8 mouse cellular contexts compared by ENCODE assay signal in genomic region chr7:4788499-4789435, GRCm38 (mm10). TPM values are rescaled to one million over a fixed set of nuclear protein-coding genes. Genes with fewer than 3 reads are reported as not detected.
DNase-seq lines count a peak whose midpoint lies in the region; ATAC-seq and TF ChIP-seq lines count a peak whose summit lies in the region.

No protein-coding gene starts in this region.

- peaks cover 6 to 23% of the 10 kb centered on the region in 2 experiments for H3K36me3 ChIP-seq in CH12.LX (replicated peaks in 1 of 2; ENCODE audit: control insufficient read depth in 1 of 2, insufficient read depth in 1 of 2, low read length in 1 of 2)
- no peaks in the 10 kb centered on the region; the same call in 1 of the 2 replicates for H3K36me3 ChIP-seq in forebrain, embryonic 11.5 days (ENCODE audit: control insufficient read depth, insufficient read depth, low read length)
- peaks cover under 1% of the 10 kb centered on the region; the same call in 1 of the 2 replicates for H3K36me3 ChIP-seq in heart, postnatal 0 days (replicated peaks; ENCODE audit: control insufficient read depth, insufficient read depth, low read length)
- peaks cover 2% of the 10 kb centered on the region for H3K36me3 ChIP-seq in lung, embryonic 15.5 days

- H3K9ac ChIP-seq in CH12.LX (ENCODE audit: insufficient read depth, low read depth) = peak overlapping the region; percentile 73
- H3K9ac ChIP-seq in forebrain, embryonic 11.5 days (ENCODE audit: low read length) = peak overlapping the region; percentile 80
- H3K9ac ChIP-seq in heart, postnatal 0 days (replicated peaks; ENCODE audit: low read depth, low read length) = peak overlapping the region; percentile 80
- peak overlapping the region; percentile 72 for H3K9ac ChIP-seq in lung, embryonic 15.5 days

- dilution Hi-C loops in CH12.LX (cut with MboI; ENCODE audit: extremely low pct_ligation_motif_present, extremely low pct_unique_long_range_greater_than_20kb, low sequenced_read_pairs) = no loop called here

- in situ Hi-C loops in CH12.LX (cut with MboI; ENCODE audit: low pct_ligation_motif_present, low pct_unique_long_range_greater_than_20kb, low sequenced_read_pairs) = loop anchor here (10.0 kb wide), 2 partner anchors 84 to 164 kb away; no protein-coding TSS in a partner anchor

- DNase-seq in CH12.LX (ENCODE audit: extremely low read depth) = peak; percentile 67
- peak; percentile 35 to 37 for DNase-seq in adrenal gland, postnatal 4 days (ENCODE audit: low spot score in 2 of 2)
- peak; percentile 83 for DNase-seq in forebrain, embryonic 11.5 days (ENCODE audit: low spot score)
- DNase-seq in heart, postnatal 0 days (ENCODE audit: low spot score) = peak; percentile 58
- DNase-seq in layer of hippocampus, adult 2 months (ENCODE audit: low spot score in 2 of 2) = peak in 1 of 2 experiments; percentile 44
- peak; percentile 10 to 30 for DNase-seq in thymus, postnatal 10 days (ENCODE audit: low spot score in 2 of 2)

- peak overlapping the region; percentile 79 for H3K27ac ChIP-seq in CH12.LX (ENCODE audit: insufficient read depth, low read depth)
- H3K27ac ChIP-seq in forebrain, embryonic 11.5 days (ENCODE audit: low read depth, low read length) = no peak overlapping the region
- peak overlapping the region; percentile 56 for H3K27ac ChIP-seq in heart, postnatal 0 days (ENCODE audit: low read depth)
- peak overlapping the region; percentile 81 for H3K27ac ChIP-seq in layer of hippocampus, adult 2 months
- H3K27ac ChIP-seq in lung, embryonic 15.5 days = peak overlapping the region; percentile 93
- H3K27ac ChIP-seq in olfactory bulb, adult 2 months (ENCODE audit: insufficient read depth, low read depth, low read length) = no peak overlapping the region

- H3K9me3 ChIP-seq in CH12.LX (replicated peaks; ENCODE audit: low read length) = no peaks in the 10 kb centered on the region
- H3K9me3 ChIP-seq in forebrain, embryonic 11.5 days (ENCODE audit: control insufficient read depth, low read length) = no peaks in the 10 kb centered on the region
- no peaks in the 10 kb centered on the region for H3K9me3 ChIP-seq in heart, postnatal 0 days (replicated peaks; ENCODE audit: control insufficient read depth, low read length)
- no peaks in the 10 kb centered on the region for H3K9me3 ChIP-seq in lung, embryonic 15.5 days

- ATAC-seq in forebrain, embryonic 11.5 days (replicated peaks; ENCODE audit: low FRiP score) = peak; percentile 63
- ATAC-seq in heart, postnatal 0 days (ENCODE audit: insufficient read depth, low read depth) = peak; percentile 29
- peak; percentile 50; the same call in 1 of the 2 replicates for ATAC-seq in lung, embryonic 15.5 days (ENCODE audit: borderline replicate concordance, extremely low read depth, low FRiP score, low TSS enrichment)

- peak overlapping the region; percentile 83 for H3K4me2 ChIP-seq in CH12.LX (ENCODE audit: insufficient read depth, low read depth, poor library complexity, severe bottlenecking)
- H3K4me2 ChIP-seq in forebrain, embryonic 11.5 days (ENCODE audit: low read depth, low read length, severe bottlenecking) = peak overlapping the region; percentile 85
- peak overlapping the region; percentile 86 for H3K4me2 ChIP-seq in heart, postnatal 0 days (ENCODE audit: low read depth, low read length)
- H3K4me2 ChIP-seq in lung, embryonic 15.5 days = peak overlapping the region; percentile 87

- H3K4me3 ChIP-seq in CH12.LX (replicated peaks in 1 of 3; ENCODE audit: low read depth in 2 of 3, low read length in 2 of 3, poor library complexity in 1 of 3) = peak overlapping the region; percentile 48 to 87 (median 66)
- peak overlapping the region; percentile 48 for H3K4me3 ChIP-seq in forebrain, embryonic 11.5 days (ENCODE audit: low read depth, low read length)
- peak overlapping the region; percentile 61 for H3K4me3 ChIP-seq in heart, postnatal 0 days (ENCODE audit: low read depth, low read length)
- peak overlapping the region; percentile 70 for H3K4me3 ChIP-seq in layer of hippocampus, adult 2 months
- peak overlapping the region; percentile 62 for H3K4me3 ChIP-seq in lung, embryonic 15.5 days
- H3K4me3 ChIP-seq in olfactory bulb, adult 2 months (ENCODE audit: insufficient read depth, low read depth, low read length) = peak overlapping the region; percentile 53

- 2% methylated on average over 64 of the region's 64 CpGs for WGBS in forebrain, embryonic 11.5 days
- 2% methylated on average over 55 of the region's 64 CpGs for WGBS in heart, postnatal 0 days
- WGBS in lung, embryonic 15.5 days = 2% methylated on average over 64 of the region's 64 CpGs
- WGBS in olfactory bulb, adult 2 months = 3% methylated on average over 64 of the region's 64 CpGs

- peaks cover 0 to 19% of the 10 kb centered on the region in 2 experiments; a peak in 2 of 4 replicates for H3K4me1 ChIP-seq in CH12.LX (ENCODE audit: control insufficient read depth in 1 of 2, insufficient read depth in 2 of 2)
- peaks cover 7% of the 10 kb centered on the region; the same call in 1 of the 2 replicates for H3K4me1 ChIP-seq in forebrain, embryonic 11.5 days (replicated peaks; ENCODE audit: control insufficient read depth, insufficient read depth, low read length)
- peaks cover 6% of the 10 kb centered on the region; the same call in 1 of the 2 replicates for H3K4me1 ChIP-seq in heart, postnatal 0 days (ENCODE audit: control insufficient read depth, insufficient read depth)
- peaks cover 17% of the 10 kb centered on the region for H3K4me1 ChIP-seq in lung, embryonic 15.5 days
- H3K4me1 ChIP-seq in olfactory bulb, adult 2 months (ENCODE audit: control insufficient read depth, insufficient read depth, low read length) = peaks cover 10% of the 10 kb centered on the region

- peaks cover 3% of the 10 kb centered on the region for H3K27me3 ChIP-seq in CH12.LX (replicated peaks)
- peaks cover 8% of the 10 kb centered on the region; the same call in 1 of the 2 replicates for H3K27me3 ChIP-seq in forebrain, embryonic 11.5 days (ENCODE audit: control insufficient read depth, insufficient read depth, low read length)
- H3K27me3 ChIP-seq in heart, postnatal 0 days (ENCODE audit: control insufficient read depth, insufficient read depth, low read length) = no peaks in the 10 kb centered on the region
- 0 out of 2 replicates have a peak, but pooled peaks cover 8% of the 10 kb centered on the region for H3K27me3 ChIP-seq in lung, embryonic 15.5 days

- peak; percentile 61 for TF ChIP-seq POLR2A in CH12.LX (IDR thresholded peaks at IDR 0.05; ENCODE audit: low read depth, low read length)
- TF ChIP-seq POLR2A in olfactory bulb, adult 2 months (IDR thresholded peaks at IDR 0.05; ENCODE audit: insufficient read depth, low read depth, low read length) = no peak

- peaks cover 9% of the 10 kb centered on the region for H3K79me2 ChIP-seq in CH12.LX (replicated peaks; ENCODE audit: control insufficient read depth, extremely low read depth, insufficient read depth, poor library complexity, severe bottlenecking)

- TF ChIP-seq RAD21 in CH12.LX (IDR thresholded peaks at IDR 0.05; ENCODE audit: low read depth, low read length) = no peak; the same call in 1 of the 2 replicates

- peak in 1 of 2 experiments; percentile 25; a peak in 2 of 4 replicates for TF ChIP-seq CTCF in CH12.LX (conservative IDR thresholded peaks at IDR 0.05 in 1 of 2, IDR thresholded peaks at IDR 0.05 in 1 of 2; ENCODE audit: low read depth in 2 of 2, low read length in 2 of 2)
- TF ChIP-seq CTCF in heart, postnatal 0 days (IDR thresholded peaks at IDR 0.05; ENCODE audit: low read depth) = peak; percentile 23; the same call in 1 of the 2 replicates
- peak; percentile 55 for TF ChIP-seq CTCF in layer of hippocampus, adult 2 months (conservative IDR thresholded peaks at IDR 0.05)
- TF ChIP-seq CTCF in olfactory bulb, adult 2 months (IDR thresholded peaks at IDR 0.05; ENCODE audit: insufficient read depth, low read depth, low read length) = no peak

- TF ChIP-seq EP300 in CH12.LX (IDR thresholded peaks at IDR 0.05; ENCODE audit: low read length) = no peak
- TF ChIP-seq EP300 in heart, postnatal 0 days (IDR thresholded peaks at IDR 0.05; ENCODE audit: low read depth) = no peak

RNA-seq across cellular contexts. Expression of gene Tmem238, which starts 0.7 kb away (rescaled TPM):
- total RNA-seq in CH12.LX (2012; rRNA removed) (12.3 and 17.7 TPM in 2 replicates), CH12.LX (2014; rRNA removed) (4.3 and 5.5 TPM in 2 replicates)
- polyA plus RNA-seq in CH12.LX (2012; ENCODE audit: insufficient read length, low read depth) = 9.8 and 10.7 TPM in 2 replicates
- total RNA-seq in adrenal gland, postnatal 4 days (2021) = 1 to 10 TPM; 7.1 to 9.0 TPM
- 1.6 and 2.6 TPM in 2 replicates for polyA plus RNA-seq in forebrain, embryonic 11.5 days (2014; fragmentation: Nextera tagmentation; extraction: Ambion mirVana)
- 2.2 and 21.0 TPM in 2 replicates for total RNA-seq in heart, postnatal 0 days (2014; rRNA removed; ENCODE audit: low replicate concordance)
- polyA plus RNA-seq in heart, postnatal 0 days (2015; fragmentation: Nextera tagmentation; extraction: Ambion mirVana) = 8.0 and 8.6 TPM in 2 replicates
- total RNA-seq in layer of hippocampus, adult 2 months (2021) = 1 to 10 TPM; 2.6 to 2.7 TPM
- polyA plus RNA-seq in lung, embryonic 15.5 days (2015; fragmentation: Nextera tagmentation; extraction: Ambion mirVana) = 20.8 and 21.4 TPM in 2 replicates
- polyA plus RNA-seq in olfactory bulb, adult 2 months (2012; ENCODE audit: insufficient read depth, insufficient read length, low replicate concordance, missing spikeins) = not detected in 2 replicates

RNA-seq across cellular contexts. Expression of gene Rpl28, which starts 3.9 kb away (rescaled TPM):
- 2,147 and 2,603 TPM in 2 replicates for total RNA-seq in CH12.LX (2012; rRNA removed)
- total RNA-seq in CH12.LX (2014; rRNA removed) = 236 and 269 TPM in 2 replicates
- 526 and 605 TPM in 2 replicates for polyA plus RNA-seq in CH12.LX (2012; ENCODE audit: insufficient read length, low read depth)
- total RNA-seq in adrenal gland, postnatal 4 days (2021) = 1,000 to 10,000 TPM; 1,263 to 1,302 TPM
- 203 and 220 TPM in 2 replicates for polyA plus RNA-seq in forebrain, embryonic 11.5 days (2014; fragmentation: Nextera tagmentation; extraction: Ambion mirVana)
- total RNA-seq in heart, postnatal 0 days (2014; rRNA removed; ENCODE audit: low replicate concordance) = 141 and 173 TPM in 2 replicates
- polyA plus RNA-seq in heart, postnatal 0 days (2015; fragmentation: Nextera tagmentation; extraction: Ambion mirVana) = 259 and 269 TPM in 2 replicates
- 100 to 1,000 TPM; 458 to 462 TPM for total RNA-seq in layer of hippocampus, adult 2 months (2021)
- polyA plus RNA-seq in lung, embryonic 15.5 days (2015; fragmentation: Nextera tagmentation; extraction: Ambion mirVana) = 314 and 334 TPM in 2 replicates
- not detected in 2 replicates for polyA plus RNA-seq in olfactory bulb, adult 2 months (2012; ENCODE audit: insufficient read depth, insufficient read length, low replicate concordance, missing spikeins)

RNA-seq across cellular contexts. Expression of gene Tmem190, which starts 6.0 kb away (rescaled TPM):
- total RNA-seq in CH12.LX (2012; rRNA removed) = not detected in 2 replicates
- not detected in 2 replicates for total RNA-seq in CH12.LX (2014; rRNA removed)
- polyA plus RNA-seq in CH12.LX (2012; ENCODE audit: insufficient read length, low read depth) = 0.68 TPM in 1 of 2 replicates, not detected in the other
- not detected for total RNA-seq in adrenal gland, postnatal 4 days (2021)
- polyA plus RNA-seq in forebrain, embryonic 11.5 days (2014; fragmentation: Nextera tagmentation; extraction: Ambion mirVana) = not detected in 2 replicates
- total RNA-seq in heart, postnatal 0 days (2014; rRNA removed; ENCODE audit: low replicate concordance) = not detected in 2 replicates
- not detected in 2 replicates for polyA plus RNA-seq in heart, postnatal 0 days (2015; fragmentation: Nextera tagmentation; extraction: Ambion mirVana)
- not detected for total RNA-seq in layer of hippocampus, adult 2 months (2021)
- polyA plus RNA-seq in lung, embryonic 15.5 days (2015; fragmentation: Nextera tagmentation; extraction: Ambion mirVana) = 0.57 and 0.76 TPM in 2 replicates
- polyA plus RNA-seq in olfactory bulb, adult 2 months (2012; ENCODE audit: insufficient read depth, insufficient read length, low replicate concordance, missing spikeins) = not detected in 2 replicates

RNA-seq across cellular contexts. Expression of gene Il11, which starts 6.1 kb away (rescaled TPM):
- total RNA-seq in CH12.LX (2012; rRNA removed) (0.17 TPM in 1 of 2 replicates, not detected in the other), CH12.LX (2014; rRNA removed) (not detected in 2 replicates)
- polyA plus RNA-seq in CH12.LX (2012; ENCODE audit: insufficient read length, low read depth) = not detected in 2 replicates
- total RNA-seq in adrenal gland, postnatal 4 days (2021) = under 1 TPM; 0.14 to 0.31 TPM
- 0.19 TPM in 1 of 2 replicates, not detected in the other for polyA plus RNA-seq in forebrain, embryonic 11.5 days (2014; fragmentation: Nextera tagmentation; extraction: Ambion mirVana)
- total RNA-seq in heart, postnatal 0 days (2014; rRNA removed; ENCODE audit: low replicate concordance) = not detected in 2 replicates
- not detected in 2 replicates for polyA plus RNA-seq in heart, postnatal 0 days (2015; fragmentation: Nextera tagmentation; extraction: Ambion mirVana)
- under 1 TPM; 0.25 to 0.26 TPM for total RNA-seq in layer of hippocampus, adult 2 months (2021)
- polyA plus RNA-seq in lung, embryonic 15.5 days (2015; fragmentation: Nextera tagmentation; extraction: Ambion mirVana) = 0.19 and 0.26 TPM in 2 replicates
- not detected in 2 replicates for polyA plus RNA-seq in olfactory bulb, adult 2 months (2012; ENCODE audit: insufficient read depth, insufficient read length, low replicate concordance, missing spikeins)

RNA-seq across cellular contexts. Expression of gene Fam71e2, which starts 17.7 kb away (rescaled TPM):
- total RNA-seq in CH12.LX (2012; rRNA removed) (not detected in 2 replicates), CH12.LX (2014; rRNA removed) (not detected in 2 replicates)
- not detected in 2 replicates for polyA plus RNA-seq in CH12.LX (2012; ENCODE audit: insufficient read length, low read depth)
- not detected for total RNA-seq in adrenal gland, postnatal 4 days (2021)
- polyA plus RNA-seq in forebrain, embryonic 11.5 days (2014; fragmentation: Nextera tagmentation; extraction: Ambion mirVana) = not detected in 2 replicates
- not detected in 2 replicates for total RNA-seq in heart, postnatal 0 days (2014; rRNA removed; ENCODE audit: low replicate concordance)
- polyA plus RNA-seq in heart, postnatal 0 days (2015; fragmentation: Nextera tagmentation; extraction: Ambion mirVana) = not detected in 2 replicates
- not detected for total RNA-seq in layer of hippocampus, adult 2 months (2021)
- polyA plus RNA-seq in lung, embryonic 15.5 days (2015; fragmentation: Nextera tagmentation; extraction: Ambion mirVana) = not detected in 2 replicates
- not detected in 2 replicates for polyA plus RNA-seq in olfactory bulb, adult 2 months (2012; ENCODE audit: insufficient read depth, insufficient read length, low replicate concordance, missing spikeins)

Comparison
In these comparisons a context has a peak if more than half of its experiments do, and no peak if none do; other contexts are left out.
1. H3K27ac ChIP-seq: peak in CH12.LX (single experiment), heart, postnatal 0 days (single experiment), layer of hippocampus, adult 2 months (single experiment) and lung, embryonic 15.5 days (single experiment); none in forebrain, embryonic 11.5 days (single experiment) and olfactory bulb, adult 2 months (single experiment).
2. Peak in every context shown above with its lines, with median percentiles within 50 percentile points of each other: H3K4me2 ChIP-seq, H3K4me3 ChIP-seq, H3K9ac ChIP-seq and ATAC-seq.